Mouse (Mus musculus): Measurements from ENCODE around the gene Slc30a10. TPM values are rescaled to one million over a fixed set of nuclear protein-coding genes. Genes with fewer than 3 reads are reported as not detected.

Gene Slc30a10
- 0.01 and 0.06 TPM in 2 replicates for polyA plus RNA-seq (2015; fragmentation: Nextera tagmentation; extraction: Ambion mirVana)

- TF ChIP-seq EP300 (optimal IDR thresholded peaks at IDR 0.05), result no peak
- no peak for TF ChIP-seq CTCF (IDR thresholded peaks at IDR 0.05; ENCODE audit: low read depth)
- ATAC-seq (ENCODE audit: low FRiP score, low TSS enrichment) (peak; percentile 66), DNase-seq (ENCODE audit: low spot score) (peak; percentile 31)
- H3K4me3 ChIP-seq (ENCODE audit: low read depth, low read length), result peak within 1 kb of the TSS; percentile 46
- H3K9me3 ChIP-seq (ENCODE audit: control insufficient read depth, low read length), result no peaks in the 10 kb centered on the region
- H3K27ac ChIP-seq (replicated peaks), result no peak within 1 kb of the TSS
- no peak within 1 kb of the TSS for H3K9ac ChIP-seq (ENCODE audit: low read length)
- H3K36me3 ChIP-seq (ENCODE audit: control insufficient read depth, insufficient read depth, low read length), result no peaks in the 10 kb centered on the region
- H3K4me2 ChIP-seq (replicated peaks; ENCODE audit: low read depth), result peak within 1 kb of the TSS; percentile 77
- H3K27me3 ChIP-seq (ENCODE audit: control insufficient read depth, insufficient read depth, low read length), result peaks cover 9% of the 10 kb centered on the region; the same call in 1 of the 2 replicates
- no peaks in the 10 kb centered on the region for H3K4me1 ChIP-seq (replicated peaks; ENCODE audit: control insufficient read depth, insufficient read depth)
- WGBS, result 2% methylated on average over 18 of the region's 18 CpGs
Observed at GRCm38 (mm10) chr1:185454575-185454954, at the start of gene Slc30a10. Slc30a10 (plus strand) TSS chr1:185454848.

DNA sequence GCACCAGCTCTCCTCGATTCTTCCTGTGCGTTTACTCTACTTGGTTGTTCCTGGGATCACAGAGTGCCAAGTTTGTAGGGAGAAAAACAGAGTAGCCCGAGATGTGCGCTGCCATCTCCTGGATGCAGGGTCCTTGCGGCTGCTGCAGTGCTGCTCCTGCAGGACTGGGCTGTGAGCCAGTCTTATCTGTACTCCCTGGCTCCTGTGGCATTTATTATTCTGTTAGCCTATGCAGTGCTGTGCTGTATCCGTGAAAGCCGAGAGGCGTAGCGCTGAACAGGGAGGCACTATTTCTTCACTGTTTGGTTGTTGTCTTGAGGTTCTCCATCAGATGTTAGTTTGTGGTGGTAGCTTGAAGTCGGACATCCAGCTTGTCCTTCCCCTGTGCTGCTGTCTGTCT lies 48.7 kb upstream of the Slc30a10 start:
- TF ChIP-seq EP300 (optimal IDR thresholded peaks at IDR 0.05) (no peak), CTCF (IDR thresholded peaks at IDR 0.05; ENCODE audit: low read depth) (no peak)
- H3K36me3 ChIP-seq (ENCODE audit: control insufficient read depth, insufficient read depth, low read length), result peaks cover 27% of the 10 kb centered on the region
- no peak overlapping the region for H3K9ac ChIP-seq (ENCODE audit: low read length)
- H3K27me3 ChIP-seq (ENCODE audit: control insufficient read depth, insufficient read depth, low read length), result no peaks in the 10 kb centered on the region
- no peak overlapping the region for H3K27ac ChIP-seq (replicated peaks)
- ATAC-seq (ENCODE audit: low FRiP score, low TSS enrichment), result no peak
- no peaks in the 10 kb centered on the region for H3K9me3 ChIP-seq (ENCODE audit: control insufficient read depth, low read length)
- no peak overlapping the region for H3K4me2 ChIP-seq (replicated peaks; ENCODE audit: low read depth)
- 86% methylated on average over 10 of the region's 10 CpGs for WGBS
- no peaks in the 10 kb centered on the region for H3K4me1 ChIP-seq (replicated peaks; ENCODE audit: control insufficient read depth, insufficient read depth)
- DNase-seq (ENCODE audit: low spot score), result no peak
- H3K4me3 ChIP-seq (ENCODE audit: low read depth, low read length), result no peak overlapping the region

GRCm38 (mm10) chr1:185409831-185410230 lies 44.8 kb upstream of the Slc30a10 start:
- Histone ChIP-seq H3K36me3 (ENCODE audit: control insufficient read depth, insufficient read depth, low read length) (peaks cover 29% of the 10 kb centered on the region), H3K9me3 (ENCODE audit: control insufficient read depth, low read length) (no peaks in the 10 kb centered on the region), H3K4me3 (ENCODE audit: low read depth, low read length) (no peak overlapping the region), H3K4me2 (replicated peaks; ENCODE audit: low read depth) (no peak overlapping the region), H3K27ac (replicated peaks) (no peak overlapping the region), H3K4me1 (replicated peaks; ENCODE audit: control insufficient read depth, insufficient read depth) (no peaks in the 10 kb centered on the region), H3K9ac (ENCODE audit: low read length) (no peak overlapping the region), H3K27me3 (ENCODE audit: control insufficient read depth, insufficient read depth, low read length) (no peaks in the 10 kb centered on the region)
- WGBS, result 82% methylated on average over 3 of the region's 3 CpGs
- TF ChIP-seq CTCF (IDR thresholded peaks at IDR 0.05; ENCODE audit: low read depth), result peak; percentile 55
- no peak for TF ChIP-seq EP300 (optimal IDR thresholded peaks at IDR 0.05)
- no peak for DNase-seq (ENCODE audit: low spot score)
- ATAC-seq (ENCODE audit: low FRiP score, low TSS enrichment), result no peak

DNA sequence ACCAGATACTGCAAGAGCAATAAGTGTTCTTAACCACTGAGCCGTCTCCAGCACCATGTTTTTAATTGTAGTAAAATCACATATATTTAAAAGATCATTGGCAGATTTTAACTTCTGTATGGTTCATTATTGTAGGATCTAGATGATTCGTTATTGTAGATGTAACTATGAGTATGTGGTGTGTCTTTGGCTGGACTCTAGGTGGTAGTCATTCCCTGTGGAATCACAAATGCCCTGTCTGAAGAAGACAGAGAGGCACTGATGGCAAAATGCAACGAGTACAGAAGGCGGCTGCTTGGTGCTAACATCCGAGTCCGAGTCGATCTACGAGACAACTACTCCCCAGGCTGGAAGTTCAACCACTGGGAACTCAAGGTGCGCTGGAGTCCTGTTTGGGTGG lies 36.6 kb upstream of the Slc30a10 start:
- Histone ChIP-seq H3K9me3 (ENCODE audit: control insufficient read depth, low read length) (no peaks in the 10 kb centered on the region), H3K4me3 (ENCODE audit: low read depth, low read length) (no peak overlapping the region), H3K4me1 (replicated peaks; ENCODE audit: control insufficient read depth, insufficient read depth) (no peaks in the 10 kb centered on the region), H3K27me3 (ENCODE audit: control insufficient read depth, insufficient read depth, low read length) (no peaks in the 10 kb centered on the region), H3K27ac (replicated peaks) (no peak overlapping the region), H3K36me3 (ENCODE audit: control insufficient read depth, insufficient read depth, low read length) (peaks cover 42% of the 10 kb centered on the region), H3K9ac (ENCODE audit: low read length) (no peak overlapping the region), H3K4me2 (replicated peaks; ENCODE audit: low read depth) (no peak overlapping the region)
- WGBS, result 90% methylated on average over 9 of the region's 9 CpGs
- DNase-seq (ENCODE audit: low spot score) (no peak), ATAC-seq (ENCODE audit: low FRiP score, low TSS enrichment) (no peak)
- TF ChIP-seq EP300 (optimal IDR thresholded peaks at IDR 0.05) (no peak), CTCF (IDR thresholded peaks at IDR 0.05; ENCODE audit: low read depth) (peak; percentile 29; the same call in 1 of the 2 replicates)

DNA sequence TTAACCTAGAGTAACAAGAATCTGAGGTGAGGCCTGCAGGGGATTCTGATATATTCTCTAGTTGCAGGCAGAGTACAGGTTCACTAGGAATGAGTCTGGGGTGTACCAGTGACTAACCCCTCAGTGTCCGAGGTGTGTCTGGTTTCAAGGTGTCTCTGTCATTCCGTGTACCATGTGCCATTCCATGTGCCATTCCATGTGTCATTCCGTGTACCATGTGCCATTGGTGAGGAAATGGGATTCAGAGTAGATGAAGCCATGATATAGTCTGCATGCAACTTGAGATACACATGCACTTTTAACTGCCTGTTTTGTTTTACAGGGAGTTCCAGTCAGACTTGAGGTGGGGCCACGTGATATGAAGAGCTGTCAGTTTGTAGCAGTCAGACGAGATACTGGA lies 34.8 kb upstream of the Slc30a10 start:
- Histone ChIP-seq H3K4me2 (replicated peaks; ENCODE audit: low read depth) (no peak overlapping the region), H3K4me3 (ENCODE audit: low read depth, low read length) (no peak overlapping the region), H3K27ac (replicated peaks) (no peak overlapping the region), H3K36me3 (ENCODE audit: control insufficient read depth, insufficient read depth, low read length) (peaks cover 38% of the 10 kb centered on the region), H3K9me3 (ENCODE audit: control insufficient read depth, low read length) (no peaks in the 10 kb centered on the region), H3K4me1 (replicated peaks; ENCODE audit: control insufficient read depth, insufficient read depth) (no peaks in the 10 kb centered on the region), H3K27me3 (ENCODE audit: control insufficient read depth, insufficient read depth, low read length) (no peaks in the 10 kb centered on the region), H3K9ac (ENCODE audit: low read length) (no peak overlapping the region)
- no peak for TF ChIP-seq EP300 (optimal IDR thresholded peaks at IDR 0.05)
- no peak for TF ChIP-seq CTCF (IDR thresholded peaks at IDR 0.05; ENCODE audit: low read depth)
- DNase-seq (ENCODE audit: low spot score) (no peak), ATAC-seq (ENCODE audit: low FRiP score, low TSS enrichment) (no peak)
- 89% methylated on average over 5 of the region's 5 CpGs for WGBS

DNA sequence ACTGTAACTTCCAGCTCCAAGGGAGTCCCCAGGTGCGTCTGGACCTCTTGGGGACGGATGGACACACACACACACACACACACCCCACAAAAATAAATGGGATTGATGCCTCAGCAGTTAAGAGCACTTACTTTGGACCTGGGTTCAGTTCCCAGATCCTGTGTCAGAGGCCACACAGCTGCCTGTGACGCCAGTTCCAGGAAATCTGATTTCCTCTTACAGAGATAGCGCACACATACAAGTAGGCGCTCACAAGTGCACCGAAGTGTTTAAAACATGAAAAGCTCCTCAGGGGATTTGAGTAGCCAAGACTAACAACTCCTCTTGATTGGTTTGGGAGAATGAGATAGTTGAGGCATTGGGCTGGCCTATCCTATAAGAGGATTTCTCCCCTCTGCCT lies 33.9 kb upstream of the Slc30a10 start:
- DNase-seq (ENCODE audit: low spot score) (no peak), ATAC-seq (ENCODE audit: low FRiP score, low TSS enrichment) (peak; percentile 38; the same call in 1 of the 2 replicates)
- no peak overlapping the region for H3K9ac ChIP-seq (ENCODE audit: low read length)
- no peak overlapping the region for H3K27ac ChIP-seq (replicated peaks)
- H3K4me2 ChIP-seq (replicated peaks; ENCODE audit: low read depth), result no peak overlapping the region
- no peaks in the 10 kb centered on the region for H3K27me3 ChIP-seq (ENCODE audit: control insufficient read depth, insufficient read depth, low read length)
- no peak overlapping the region for H3K4me3 ChIP-seq (ENCODE audit: low read depth, low read length)
- H3K4me1 ChIP-seq (replicated peaks; ENCODE audit: control insufficient read depth, insufficient read depth), result no peaks in the 10 kb centered on the region
- H3K9me3 ChIP-seq (ENCODE audit: control insufficient read depth, low read length), result no peaks in the 10 kb centered on the region
- H3K36me3 ChIP-seq (ENCODE audit: control insufficient read depth, insufficient read depth, low read length), result peaks cover 38% of the 10 kb centered on the region
- 90% methylated on average over 6 of the region's 6 CpGs for WGBS
- TF ChIP-seq CTCF (IDR thresholded peaks at IDR 0.05; ENCODE audit: low read depth) (no peak), EP300 (optimal IDR thresholded peaks at IDR 0.05) (no peak)

All from stomach, postnatal 0 days (tissue).